Mouse (Mus musculus) small intestine, adult 2 months (tissue): ENCODE measurements around the gene Rabep1. TPM values are rescaled to one million over a fixed set of nuclear protein-coding genes. Genes with fewer than 3 reads are reported as not detected.

Experiments used
- H3K27ac ChIP-seq: fragments of 200-500 bp; 2 replicates; pipeline ENCODE4 v1.5.1; 2012; ENCODE audit warnings: low read depth, low read length, control low read depth, inconsistent platforms; ENCODE audit not compliant: insufficient read depth
- H3K27me3 ChIP-seq: fragments of 200-500 bp; 2 replicates; pipeline ENCODE4 v1.6.1; 2012; ENCODE audit warnings: mild to moderate bottlenecking, moderate library complexity, low read length, inconsistent platforms; ENCODE audit not compliant: control insufficient read depth, insufficient read depth
- H3K36me3 ChIP-seq: fragments of 200-500 bp; 2 replicates; pipeline ENCODE4 v1.6.1; 2012; ENCODE audit warnings: mild to moderate bottlenecking, low read length, control low read depth, inconsistent platforms; ENCODE audit not compliant: control insufficient read depth, insufficient read depth
- H3K4me1 ChIP-seq: fragments of 200-500 bp; 2 replicates; pipeline ENCODE4 v1.6.1; 2012; ENCODE audit warnings: low read length, inconsistent platforms, mixed read lengths; ENCODE audit not compliant: control insufficient read depth, insufficient read depth, insufficient read length
- H3K4me3 ChIP-seq: fragments of 200-500 bp; 2 replicates; pipeline ENCODE4 v1.5.1; 2012; ENCODE audit warnings: low read depth, mild to moderate bottlenecking, control low read depth, inconsistent platforms, low read length, moderate library complexity
- CTCF ChIP-seq: fragments of 200-500 bp; IDR thresholded peaks from 2 replicates; pipeline ENCODE4 v1.5.1; 2012; ENCODE audit warnings: low read depth, mild to moderate bottlenecking, control low read depth, inconsistent platforms, low read length, moderate library complexity, mixed read lengths; ENCODE audit not compliant: insufficient replicate concordance, insufficient read length; ENCODE audit errors: extremely low read depth
- POLR2A ChIP-seq: fragments of 200-500 bp; IDR thresholded peaks from 2 replicates; pipeline ENCODE4 v1.6.1; 2012; ENCODE audit warnings: low read depth, mild to moderate bottlenecking, control low read depth, inconsistent platforms, low read length, moderate library complexity
- WGBS: fragments of 180-500 bp; shearing (Covaris S2); methylation state at CpG from one replicate; pipeline ENCODE4 v1.1.7; 2018; 5-methylcytosine and 5-hydroxymethylcytosine counted together
- polyA plus RNA-seq: library from polyadenylated mRNA; depleted of rRNA; stranded (reverse); fragments of >200 nt; gene quantifications from 2 replicates; pipeline ENCODE4 v1.2.3, GENCODE M21; 2012

Gene Rabep1
- polyA plus RNA-seq, 1 experiment = 1.7 TPM

- Histone ChIP-seq H3K4me3 (no peak overlapping the region), H3K36me3 (no peaks in the 10 kb centered on the region), H3K4me1 (0 out of 2 replicates have a peak, but pooled peaks cover 1% of the 10 kb centered on the region), H3K27me3 (no peaks in the 10 kb centered on the region), H3K27ac (no peak overlapping the region)
- 86% methylated on average over 8 of the region's 8 CpGs for WGBS
- no peak for TF ChIP-seq CTCF
- no peak for TF ChIP-seq POLR2A
These were observed 29.5 kb upstream of the Rabep1 start for GRCm38 (mm10) chr11:70815071-70815470.

GRCm38 (mm10) chr11:70815498-70816078 lies 29.0 kb upstream of the Rabep1 start:
- WGBS = 19% methylated on average over 6 of the region's 6 CpGs
- Histone ChIP-seq H3K36me3 (no peaks in the 10 kb centered on the region), H3K4me3 (no peak overlapping the region), H3K27me3 (no peaks in the 10 kb centered on the region), H3K27ac (no peak overlapping the region), H3K4me1 (0 out of 2 replicates have a peak, but pooled peaks cover 1% of the 10 kb centered on the region)
- TF ChIP-seq CTCF (peak; percentile 51; the same call in 1 of the 2 replicates), POLR2A (no peak)

- Histone ChIP-seq H3K36me3 (no peaks in the 10 kb centered on the region), H3K27me3 (no peaks in the 10 kb centered on the region), H3K4me3 (no peak overlapping the region), H3K4me1 (0 out of 2 replicates have a peak, but pooled peaks cover 1% of the 10 kb centered on the region), H3K27ac (no peak overlapping the region)
- TF ChIP-seq CTCF (no peak), POLR2A (no peak)
- 32% methylated on average over 4 of the region's 4 CpGs for WGBS
These were observed 27.8 kb upstream of the Rabep1 start for GRCm38 (mm10) chr11:70816770-70817169.

- Histone ChIP-seq H3K4me1 (peaks cover 10% of the 10 kb centered on the region; the same call in 1 of the 2 replicates), H3K4me3 (no peak overlapping the region), H3K27me3 (no peaks in the 10 kb centered on the region), H3K27ac (no peak overlapping the region), H3K36me3 (no peaks in the 10 kb centered on the region)
- 23% methylated on average over 8 of the region's 8 CpGs for WGBS
- TF ChIP-seq POLR2A (no peak), CTCF (no peak)
These were observed 24.5 kb upstream of the Rabep1 start for GRCm38 (mm10) chr11:70820120-70820519.

GRCm38 (mm10) chr11:70821728-70822591 lies 22.6 kb upstream of the Rabep1 start:
- peaks cover 9% of the 10 kb centered on the region; the same call in 1 of the 2 replicates for H3K4me1 ChIP-seq
- H3K27me3 ChIP-seq = no peaks in the 10 kb centered on the region
- H3K27ac ChIP-seq = peak overlapping the region; percentile 41
- peak overlapping the region; percentile 26 for H3K4me3 ChIP-seq
- no peak for TF ChIP-seq POLR2A
- TF ChIP-seq CTCF = no peak
- WGBS = 18% methylated on average over 17 of the region's 17 CpGs
- no peaks in the 10 kb centered on the region for H3K36me3 ChIP-seq

GRCm38 (mm10) chr11:70826207-70826606 lies 18.4 kb upstream of the Rabep1 start:
- H3K36me3 ChIP-seq = no peaks in the 10 kb centered on the region
- WGBS = 74% methylated on average over 2 of the region's 2 CpGs
- H3K4me1 ChIP-seq = peaks cover 9% of the 10 kb centered on the region; the same call in 1 of the 2 replicates
- no peak overlapping the region for H3K27ac ChIP-seq
- H3K27me3 ChIP-seq = no peaks in the 10 kb centered on the region
- H3K4me3 ChIP-seq = no peak overlapping the region
- no peak for TF ChIP-seq CTCF
- TF ChIP-seq POLR2A = no peak
